12 mouse cellular contexts compared by ENCODE assay signal in genomic region chr2:157940586-157941185, GRCm38 (mm10). TPM values are rescaled to one million over a fixed set of nuclear protein-coding genes. Genes with fewer than 3 reads are reported as not detected.
A peak's percentile ranks its signal among the peaks of the same experiment; 100 is the strongest.
DNase-seq lines count a peak whose midpoint lies in the region; ATAC-seq and TF ChIP-seq lines count a peak whose summit lies in the region.
"Had no signal": no experiment of that assay in that cellular context is flagged by ENCODE, and none has a peak within 500 bp of the region (broad histone marks: within the 10 kb centered on the region; RNA-seq: fewer than 3 reads in every experiment).

No protein-coding gene starts in this region.

- no peak for ATAC-seq in liver, embryonic 12.5 days
- ATAC-seq in liver, postnatal 0 days: no peak
- ATAC-seq in intestine, embryonic 14.5 days (replicated peaks; ENCODE audit: low FRiP score, low TSS enrichment, low read depth): no peak
- ATAC-seq in neural tube, embryonic 13.5 days (ENCODE audit: low read depth): no peak
- ATAC-seq: inflammation-experienced regulatory T-cells, adult 6 months had no signal

- no peak for TF ChIP-seq EP300 in liver, postnatal 0 days (IDR thresholded peaks at IDR 0.05; ENCODE audit: low read depth)

- no peak overlapping the region for H3K9ac ChIP-seq in liver, embryonic 12.5 days
- H3K9ac ChIP-seq in liver, postnatal 0 days (replicated peaks): no peak overlapping the region
- no peak overlapping the region for H3K9ac ChIP-seq in intestine, embryonic 14.5 days (ENCODE audit: low read length)
- H3K9ac ChIP-seq in neural tube, embryonic 13.5 days: peak overlapping the region; percentile 54
- H3K9ac ChIP-seq: embryonic facial prominence, embryonic 15.5 days had no signal

- no peaks in the 10 kb centered on the region for H3K36me3 ChIP-seq in liver, embryonic 12.5 days
- H3K36me3 ChIP-seq in liver, postnatal 0 days (replicated peaks; ENCODE audit: insufficient read depth, low read length): no peaks in the 10 kb centered on the region
- H3K36me3 ChIP-seq in intestine, embryonic 14.5 days (ENCODE audit: control insufficient read depth, insufficient read depth, low read length): no peaks in the 10 kb centered on the region
- peaks cover 40% of the 10 kb centered on the region for H3K36me3 ChIP-seq in neural tube, embryonic 13.5 days
- H3K36me3 ChIP-seq: embryonic facial prominence, embryonic 15.5 days had no signal

- H3K9me3 ChIP-seq in liver, embryonic 12.5 days (replicated peaks): no peaks in the 10 kb centered on the region
- no peaks in the 10 kb centered on the region for H3K9me3 ChIP-seq in liver, postnatal 0 days (ENCODE audit: low read length)
- no peaks in the 10 kb centered on the region for H3K9me3 ChIP-seq in intestine, embryonic 14.5 days (ENCODE audit: control insufficient read depth, low read length)
- H3K9me3 ChIP-seq in neural tube, embryonic 13.5 days: no peaks in the 10 kb centered on the region
- H3K9me3 ChIP-seq: embryonic facial prominence, embryonic 15.5 days had no signal

- H3K27ac ChIP-seq in liver, embryonic 12.5 days: no peak overlapping the region
- no peak overlapping the region for H3K27ac ChIP-seq in liver, postnatal 0 days (ENCODE audit: low read depth)
- H3K27ac ChIP-seq in intestine, embryonic 14.5 days (ENCODE audit: low read depth): no peak overlapping the region
- H3K27ac ChIP-seq in neural tube, embryonic 13.5 days (replicated peaks): peak overlapping the region; percentile 69
- H3K27ac ChIP-seq: embryonic facial prominence, embryonic 15.5 days had no signal

- peaks cover 11% of the 10 kb centered on the region for H3K4me1 ChIP-seq in liver, embryonic 12.5 days
- H3K4me1 ChIP-seq in liver, postnatal 0 days (ENCODE audit: insufficient read depth): peaks cover 8% of the 10 kb centered on the region
- peaks cover 11% of the 10 kb centered on the region; the same call in 1 of the 2 replicates for H3K4me1 ChIP-seq in intestine, embryonic 14.5 days (replicated peaks; ENCODE audit: control insufficient read depth, insufficient read depth, low read length)
- peaks cover 58% of the 10 kb centered on the region for H3K4me1 ChIP-seq in neural tube, embryonic 13.5 days (replicated peaks)

- H3K27me3 ChIP-seq in liver, embryonic 12.5 days (replicated peaks): peaks cover 87% of the 10 kb centered on the region
- H3K27me3 ChIP-seq in liver, postnatal 0 days (ENCODE audit: insufficient read depth, low read length): peaks cover 47% of the 10 kb centered on the region
- peaks cover 22% of the 10 kb centered on the region for H3K27me3 ChIP-seq in intestine, embryonic 14.5 days (replicated peaks; ENCODE audit: control insufficient read depth, insufficient read depth, low read length)
- H3K27me3 ChIP-seq in neural tube, embryonic 13.5 days: peaks cover 30% of the 10 kb centered on the region

- TF ChIP-seq CTCF in liver, postnatal 0 days (IDR thresholded peaks at IDR 0.05; ENCODE audit: low read depth): no peak

- WGBS in liver, embryonic 12.5 days (ENCODE audit: insufficient replicate concordance): 3% methylated on average over 18 of the region's 18 CpGs
- WGBS in liver, postnatal 0 days (ENCODE audit: insufficient replicate concordance): 6% methylated on average over 18 of the region's 18 CpGs
- 8% methylated on average over 18 of the region's 18 CpGs for WGBS in intestine, embryonic 14.5 days
- WGBS in neural tube, embryonic 13.5 days: 6% methylated on average over 18 of the region's 18 CpGs

- no peak overlapping the region for H3K4me3 ChIP-seq in liver, embryonic 12.5 days
- no peak overlapping the region for H3K4me3 ChIP-seq in liver, postnatal 0 days (ENCODE audit: low read depth, low read length)
- H3K4me3 ChIP-seq in intestine, embryonic 14.5 days (ENCODE audit: low read depth, low read length): no peak overlapping the region
- H3K4me3 ChIP-seq in neural tube, embryonic 13.5 days: no peak overlapping the region
- H3K4me3 ChIP-seq: embryonic facial prominence, embryonic 15.5 days had no signal

- DNase-seq in adrenal gland, postnatal 14 days: peak; percentile 17
- no peak for DNase-seq in adrenal gland, postnatal 36 days
- no peak for DNase-seq in liver, postnatal 0 days
- DNase-seq in intestine, embryonic 14.5 days (ENCODE audit: low spot score): no peak
- DNase-seq in thymus, postnatal 0 days (ENCODE audit: low spot score): no peak
- no peak for DNase-seq in adrenal gland, postnatal 10 days
- DNase-seq: thymus, adult 18-20 months had no signal

- H3K4me2 ChIP-seq in liver, embryonic 12.5 days: 0 out of 2 replicates have a peak overlapping the region, but pooled peaks have one; percentile 18
- H3K4me2 ChIP-seq in liver, postnatal 0 days (ENCODE audit: low read depth, low read length): no peak overlapping the region
- H3K4me2 ChIP-seq in intestine, embryonic 14.5 days (ENCODE audit: low read length): peak overlapping the region; percentile 33
- peak overlapping the region; percentile 43 for H3K4me2 ChIP-seq in neural tube, embryonic 13.5 days
- H3K4me2 ChIP-seq: embryonic facial prominence, embryonic 15.5 days had no signal

RNA-seq across cellular contexts. Expression of gene Vstm2l, which starts 26.2 kb away (rescaled TPM):
- total RNA-seq in adrenal gland, postnatal 14 days (2021): 1.7 and 7.7 TPM in 2 replicates
- total RNA-seq in adrenal gland, postnatal 36 days (2021): 1 to 10 TPM; 1.6 to 1.8 TPM
- polyA plus RNA-seq in liver, embryonic 12.5 days (2016; fragmentation: Nextera tagmentation; extraction: Ambion mirVana): not detected in 2 replicates
- not detected in 2 replicates for polyA plus RNA-seq in liver, postnatal 0 days (2015; fragmentation: Nextera tagmentation; extraction: Ambion mirVana)
- polyA plus RNA-seq in intestine, embryonic 14.5 days (2014; fragmentation: Nextera tagmentation; extraction: Ambion mirVana): 0.47 and 0.73 TPM in 2 replicates
- polyA plus RNA-seq in neural tube, embryonic 13.5 days (2015; fragmentation: Nextera tagmentation; extraction: Ambion mirVana): 26.2 and 34.3 TPM in 2 replicates
- polyA plus RNA-seq in thymus, postnatal 0 days (2015; fragmentation: Nextera tagmentation; extraction: Ambion mirVana): not detected in 2 replicates
- 10 to 100 TPM in 1 of 2 experiments, 1 to 10 TPM in 1; 7.3 to 15.7 TPM for total RNA-seq in adrenal gland, postnatal 10 days (2021)
- polyA plus RNA-seq: inflammation-experienced regulatory T-cells, adult 6 months; lung, embryonic 16.5 days had no signal

Comparison
In these comparisons a context has a peak if more than half of its experiments do, and no peak if none do; other contexts are left out.
1. RNA of gene Vstm2l, which starts 26.2 kb away (polyA plus RNA-seq): 26.2 to 34.3 TPM in neural tube, embryonic 13.5 days; 0.47 to 0.73 TPM in intestine, embryonic 14.5 days, not detected in liver, embryonic 12.5 days, not detected in liver, postnatal 0 days and not detected in thymus, postnatal 0 days; every median in the first group is over 10 times any median in the second.